Mouse (Mus musculus) ES-E14 (cell line): Measurements from ENCODE around the gene Alg1. TPM values are rescaled to one million over a fixed set of nuclear protein-coding genes. Genes with fewer than 3 reads are reported as not detected.

Experiments used
- DNase-seq: peaks from one replicate; pipeline ENCODE4 v3.0.0-alpha.2; 2013; ENCODE audit warnings: low read depth, low spot score
- H3K27ac ChIP-seq: 2 replicates; pipeline ENCODE4 v1.5.1; 2012; ENCODE audit warnings: low read depth, mild to moderate bottlenecking, low read length, moderate library complexity, mixed read lengths; ENCODE audit not compliant: poor library complexity, insufficient read depth, severe bottlenecking
- H3K36me3 ChIP-seq: 2 replicates; pipeline ENCODE4 v1.6.1; 2012; ENCODE audit warnings: mild to moderate bottlenecking, low read length, moderate library complexity, mixed read lengths; ENCODE audit not compliant: control insufficient read depth, poor library complexity, insufficient read depth, severe bottlenecking
- H3K4me1 ChIP-seq, 2 experiments: fragments of 150-350 bp in 1 of 2; sonication (generic) in 1 of 2; 2 replicates each; pipeline ENCODE4 v1.6.1; 2012; ENCODE audit warnings: low read length in 2 of 2, mild to moderate bottlenecking in 1 of 2, mixed read lengths in 1 of 2; ENCODE audit not compliant: control insufficient read depth in 2 of 2, insufficient read depth in 2 of 2, poor library complexity in 1 of 2
- H3K4me3 ChIP-seq, 2 experiments: fragments of 150-350 bp in 1 of 2; sonication (generic) in 1 of 2; 2 replicates each; pipeline ENCODE4 v1.5.1; 2012; ENCODE audit warnings: low read length in 2 of 2, low read depth in 1 of 2, mild to moderate bottlenecking in 1 of 2, mixed read lengths in 1 of 2; ENCODE audit not compliant: insufficient read depth in 1 of 2, poor library complexity in 1 of 2, severe bottlenecking in 1 of 2
- H3K9ac ChIP-seq: 2 replicates; pipeline ENCODE4 v1.6.1; 2012; ENCODE audit warnings: low read depth, mild to moderate bottlenecking, low read length, mixed read lengths; ENCODE audit not compliant: poor library complexity, insufficient read depth, severe bottlenecking
- H3K9me3 ChIP-seq: fragments of 150-350 bp; sonication (generic); 2 replicates; pipeline ENCODE4 v1.6.1; 2012; ENCODE audit warnings: low read depth, mild to moderate bottlenecking, low read length; ENCODE audit not compliant: control insufficient read depth, insufficient read depth
- CHD2 ChIP-seq: IDR thresholded peaks from 2 replicates; pipeline ENCODE4 v1.6.1; 2014; ENCODE audit warnings: mild to moderate bottlenecking, low read depth, low read length, inconsistent platforms
- HCFC1 ChIP-seq: IDR thresholded peaks from 2 replicates; pipeline ENCODE4 v1.6.1; 2012; ENCODE audit warnings: low read length, inconsistent platforms, borderline replicate concordance; ENCODE audit not compliant: insufficient read depth
- MAFK ChIP-seq: IDR thresholded peaks from 2 replicates; pipeline ENCODE4 v1.6.1; 2014; ENCODE audit warnings: mild to moderate bottlenecking, low read depth, low read length, inconsistent platforms; ENCODE audit not compliant: insufficient read depth
- ZC3H11A ChIP-seq: IDR thresholded peaks from 2 replicates; pipeline ENCODE4 v1.6.1; 2012; ENCODE audit warnings: low read depth, mild to moderate bottlenecking, inconsistent platforms, low read length, borderline replicate concordance
- ZNF384 ChIP-seq: IDR thresholded peaks from 2 replicates; pipeline ENCODE4 v1.6.1; 2012; ENCODE audit warnings: low read depth, low read length, inconsistent platforms
- in situ Hi-C, 2 experiments: fragments of 600-800 bp; cut with MboI; formaldehyde crosslinking; loops; one replicate each; pipeline ENCODE4 v1.15.1; 2025; ENCODE audit warnings: low sequenced_read_pairs in 2 of 2, inconsistent platforms in 1 of 2; ENCODE audit not compliant: unreplicated experiment in 2 of 2
- total RNA-seq: library from RNA; depleted of rRNA; stranded (reverse); fragments of 300-350 nt; gene quantifications from 2 replicates; pipeline ENCODE4 v1.2.3, GENCODE M21; 2012

Gene Alg1
- total RNA-seq, 1 experiment, result 62.6 TPM

- Histone ChIP-seq H3K36me3 (peaks cover 44% of the 10 kb centered on the region), H3K9ac (no peak overlapping the region), H3K9me3 (no peaks in the 10 kb centered on the region), H3K27ac (no peak overlapping the region), H3K4me1 (peaks cover 5 to 8% of the 10 kb centered on the region in 2 experiments; a peak in 3 of 4 replicates), H3K4me3 (no peak overlapping the region)
- DNase-seq, result no peak
- TF ChIP-seq CHD2 (no peak), ZC3H11A (no peak), MAFK (no peak), HCFC1 (no peak)
- in situ Hi-C loops, result no loop called here
These were observed 18.8 kb downstream of the Alg1 start for GRCm38 (mm10) chr16:5252260-5252659.

- Histone ChIP-seq H3K27ac (peak overlapping the region; percentile 27; the same call in 1 of the 2 replicates), H3K9ac (peak overlapping the region; percentile 92), H3K9me3 (no peaks in the 10 kb centered on the region), H3K4me3 (peak overlapping the region; percentile 71 to 82), H3K36me3 (peaks cover 23% of the 10 kb centered on the region), H3K4me1 (peaks cover 5 to 9% of the 10 kb centered on the region in 2 experiments; a peak in 3 of 4 replicates)
- TF ChIP-seq CHD2 (no peak), ZNF384 (no peak), ZC3H11A (0 out of 2 replicates have a peak, but pooled peaks have one; percentile 10), HCFC1 (peak; percentile 61; the same call in 1 of the 2 replicates), MAFK (no peak)
- DNase-seq, result peak; percentile 77
- in situ Hi-C loops, result no loop called here
These were observed 21.1 kb downstream of the Alg1 start for GRCm38 (mm10) chr16:5254346-5255025.

- no peaks in the 10 kb centered on the region for H3K9me3 ChIP-seq
- in situ Hi-C loops, result no loop called here
- H3K9ac ChIP-seq, result peak overlapping the region; percentile 92
- H3K4me3 ChIP-seq, result peak overlapping the region; percentile 71 to 82
- TF ChIP-seq MAFK (no peak), CHD2 (no peak), HCFC1 (no peak), ZC3H11A (no peak), ZNF384 (no peak)
- H3K27ac ChIP-seq, result peak overlapping the region; percentile 26
- DNase-seq, result no peak
- H3K36me3 ChIP-seq, result peaks cover 16% of the 10 kb centered on the region
- H3K4me1 ChIP-seq, result peaks cover 5 to 9% of the 10 kb centered on the region in 2 experiments; a peak in 3 of 4 replicates
These were observed 21.8 kb downstream of the Alg1 start for GRCm38 (mm10) chr16:5255081-5255740.

- in situ Hi-C loops, result no loop called here
- Histone ChIP-seq H3K4me1 (peaks cover 5 to 9% of the 10 kb centered on the region in 2 experiments; a peak in 3 of 4 replicates), H3K9ac (peak within 1 kb of the TSS; percentile 92), H3K4me3 (peak within 1 kb of the TSS; percentile 71 to 82), H3K27ac (peak within 1 kb of the TSS; percentile 51), H3K9me3 (no peaks in the 10 kb centered on the region), H3K36me3 (peaks cover 10% of the 10 kb centered on the region; the same call in 1 of the 2 replicates)
- no peak for TF ChIP-seq ZC3H11A
- TF ChIP-seq MAFK, result no peak
- no peak for TF ChIP-seq CHD2
- TF ChIP-seq ZNF384, result no peak
- TF ChIP-seq HCFC1, result no peak
- DNase-seq, result peak; percentile 98
These were observed 22.5 kb downstream of the Alg1 start, which contains the start of gene Eef2kmt for GRCm38 (mm10) chr16:5255779-5256496. Gene Eef2kmt (minus strand): TSS chr16:5255983.
